Mouse (Mus musculus) cerebellum, adult 2 months (tissue): ENCODE data around the gene Alk.

Source experiments
- CTCF ChIP-seq: fragments of 200-500 bp; IDR thresholded peaks from 2 replicates; pipeline ENCODE4 v1.5.1; 2011; ENCODE audit warnings: low read depth, mild to moderate bottlenecking, control low read depth, low read length, moderate library complexity, borderline replicate concordance; ENCODE audit not compliant: insufficient read depth
- POLR2A ChIP-seq: fragments of 200-500 bp; IDR thresholded peaks from 2 replicates; pipeline ENCODE4 v1.6.1; 2011; ENCODE audit warnings: low read length, control low read depth, borderline replicate concordance; ENCODE audit not compliant: insufficient read depth

GRCm38 (mm10) chr17:72325941-72326340, 278.5 kb downstream of the Alk start:
- no peak for TF ChIP-seq POLR2A
- TF ChIP-seq CTCF, result no peak
